Mouse (Mus musculus): ENCODE measurements around the gene Lrp8.

GRCm38 (mm10) chr4:107775672-107776071 lies 26.4 kb upstream of the Lrp8 start:
- TF ChIP-seq CTCF (IDR thresholded peaks at IDR 0.05) (no peak), EP300 (IDR thresholded peaks at IDR 0.05) (no peak)
